8 mouse cellular contexts compared by ENCODE assay signal in the genomic region with DNA sequence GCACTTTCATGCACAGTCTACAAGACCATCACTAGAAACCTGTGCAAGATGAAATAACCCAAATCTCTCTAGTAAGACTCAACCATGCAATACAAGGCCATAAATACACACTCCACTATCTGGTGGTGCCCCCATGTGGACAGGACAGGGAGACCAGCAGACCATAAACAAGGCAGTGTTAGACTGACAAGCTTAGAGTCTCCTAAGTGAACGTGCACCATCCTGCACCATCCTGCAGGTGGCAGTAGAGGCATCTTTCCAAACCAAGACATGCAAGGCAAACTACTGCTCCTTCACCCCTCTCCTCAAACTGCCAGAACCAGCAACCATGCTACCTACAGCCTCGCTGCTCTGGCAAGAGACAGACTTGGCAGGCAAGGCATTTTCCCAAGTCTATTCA. TPM values are rescaled to one million over a fixed set of nuclear protein-coding genes. Genes with fewer than 3 reads are reported as not detected.
DNase-seq lines count a peak whose midpoint lies in the region; ATAC-seq and TF ChIP-seq lines count a peak whose summit lies in the region.

No protein-coding gene starts in this region.

- H3K4me3 ChIP-seq in left cerebral cortex, adult 2 months: no peak overlapping the region

- H3K27ac ChIP-seq in left cerebral cortex, adult 2 months: no peak overlapping the region

- peak; percentile 70 for DNase-seq in T-cell, adult 2 months (ENCODE audit: low spot score)
- peak; percentile 87 to 91 for DNase-seq in cerebellum, postnatal 25 days
- peak; percentile 77 to 90 for DNase-seq in frontal cortex, postnatal 36 days (ENCODE audit: low spot score in 2 of 2)
- DNase-seq in hindlimb bud, embryonic 11.5 days (ENCODE audit: extremely low spot score, low read depth, low spot score): peak; percentile 79
- peak; percentile 77 to 79 for DNase-seq in left cerebral cortex, adult 2 months (ENCODE audit: extremely low spot score in 1 of 2, low spot score in 2 of 2)
- DNase-seq in right cerebral cortex, postnatal 14 days: peak; percentile 78
- peak; percentile 60 to 76 for DNase-seq in urinary bladder, postnatal 36 days (ENCODE audit: low spot score in 2 of 2)

- intact Hi-C loops in left cerebral cortex, adult 2 months (cut with DNase I): loop anchor here (2.0 kb wide), 2 partner anchors 134 to 424 kb away; no protein-coding TSS in a partner anchor

- peak; percentile 94 for TF ChIP-seq CTCF in left cerebral cortex, adult 2 months (IDR thresholded peaks at IDR 0.05)

- peak; percentile 95 for ATAC-seq in megakaryocyte-erythroid progenitor cell, adult 5-6 weeks (replicated peaks; ENCODE audit: low FRiP score, low TSS enrichment, poor library complexity, severe bottlenecking)

RNA-seq across cellular contexts. Expression of a gene that starts 24.3 kb away (rescaled TPM):
- 10 to 100 TPM; 22.6 to 25.6 TPM for total RNA-seq in left cerebral cortex, adult 2 months (2021)
- 37.6 and 47.2 TPM in 2 replicates for total RNA-seq in megakaryocyte-erythroid progenitor cell, adult 5-6 weeks (2014; fragmentation: Nextera tagmentation)
- 35.7 and 36.3 TPM in 2 replicates for total RNA-seq in megakaryocyte-erythroid progenitor cell, adult 5-6 weeks (2017)

RNA-seq across cellular contexts. Expression of a gene that starts 30.2 kb away (rescaled TPM):
- 10 to 100 TPM; 11.1 to 12.2 TPM for total RNA-seq in left cerebral cortex, adult 2 months (2021)
- total RNA-seq in megakaryocyte-erythroid progenitor cell, adult 5-6 weeks (2014; fragmentation: Nextera tagmentation): not detected in 2 replicates
- total RNA-seq in megakaryocyte-erythroid progenitor cell, adult 5-6 weeks (2017): not detected in 2 replicates

RNA-seq across cellular contexts. Expression of a gene that starts 58.2 kb away (rescaled TPM):
- 10 to 100 TPM; 16.3 to 16.5 TPM for total RNA-seq in left cerebral cortex, adult 2 months (2021)
- total RNA-seq in megakaryocyte-erythroid progenitor cell, adult 5-6 weeks (2014; fragmentation: Nextera tagmentation): 45.7 and 47.9 TPM in 2 replicates
- 23.8 and 39.0 TPM in 2 replicates for total RNA-seq in megakaryocyte-erythroid progenitor cell, adult 5-6 weeks (2017)

Comparison
In these comparisons a context has a peak if more than half of its experiments do, and no peak if none do; other contexts are left out.
1. RNA of a gene that starts 30.2 kb away (total RNA-seq): 11.1 to 12.2 TPM in left cerebral cortex, adult 2 months; not detected in megakaryocyte-erythroid progenitor cell, adult 5-6 weeks; every median in the first group is over 10 times any median in the second.
2. Peak in every context shown above with its lines, with median percentiles within 50 percentile points of each other: DNase-seq.